Mouse (Mus musculus): ENCODE data around the gene Aplf. TPM values are rescaled to one million over a fixed set of nuclear protein-coding genes. Genes with fewer than 3 reads are reported as not detected.

Aplf gene
- polyA plus RNA-seq, 1 experiment from 2014 or later, result 18.9 TPM

DNA sequence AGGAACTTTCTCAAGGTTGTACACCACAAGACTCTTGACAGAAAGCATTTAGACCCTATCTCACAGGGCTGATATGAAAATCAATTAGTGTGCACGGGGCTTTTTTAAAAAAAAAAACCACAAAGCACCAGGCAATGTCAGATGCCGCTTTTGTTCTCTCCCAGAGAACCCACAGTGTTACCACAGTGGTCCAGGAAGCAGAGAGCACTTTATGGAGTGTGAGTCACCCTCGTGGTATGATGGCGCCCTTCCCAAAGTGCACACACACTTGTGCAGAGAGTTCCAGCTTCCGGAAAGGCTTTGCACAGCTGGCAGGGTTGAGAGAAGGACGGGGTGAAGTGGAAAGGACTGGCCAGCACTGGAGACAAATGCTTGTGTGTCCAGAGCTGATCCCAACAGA, 89.5 kb downstream of the Aplf start:
- Histone ChIP-seq H3K4me2 (no peak overlapping the region), H3K9ac (no peak overlapping the region), H3K4me3 (replicated peaks) (no peak overlapping the region), H3K27me3 (no peaks in the 10 kb centered on the region), H3K4me1 (peaks cover 18% of the 10 kb centered on the region), H3K9me3 (replicated peaks) (no peaks in the 10 kb centered on the region), H3K27ac (0 out of 2 replicates have a peak overlapping the region, but pooled peaks have one; percentile 19), H3K36me3 (no peaks in the 10 kb centered on the region)
- no peak for ATAC-seq (replicated peaks; ENCODE audit: low FRiP score)
- WGBS, result 65% methylated on average over 6 of the region's 6 CpGs

GRCm38 (mm10) chr6:87581581-87581980, 90.4 kb downstream of the Aplf start:
- Histone ChIP-seq H3K27ac (no peak overlapping the region), H3K9me3 (replicated peaks) (no peaks in the 10 kb centered on the region)
- WGBS, result 92% methylated on average over 18 of the region's 18 CpGs

DNA sequence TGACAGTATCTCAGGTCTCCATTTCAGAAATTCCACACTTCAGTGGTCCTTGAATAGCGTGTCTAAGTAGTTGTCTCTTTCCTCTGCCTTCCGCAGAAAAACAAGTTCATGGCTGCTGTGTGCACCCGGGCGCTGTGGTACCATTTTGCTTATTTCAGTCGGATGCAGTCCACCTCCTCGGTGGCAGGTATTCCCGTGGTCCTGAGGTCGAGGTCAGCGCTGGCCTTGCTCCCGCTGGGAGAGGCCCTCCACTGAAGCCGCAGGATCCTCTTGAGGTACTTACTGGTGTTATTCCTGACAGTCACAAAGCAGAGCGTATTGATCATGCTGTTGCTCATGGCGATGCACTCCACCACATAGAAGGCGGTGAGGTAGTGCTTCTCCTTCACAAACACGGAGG, 90.9 kb downstream of the Aplf start:
- no peak overlapping the region for H3K4me2 ChIP-seq
- WGBS, result 79% methylated on average over 15 of the region's 15 CpGs
- ATAC-seq (replicated peaks; ENCODE audit: low FRiP score), result no peak
- H3K36me3 ChIP-seq, result no peaks in the 10 kb centered on the region
- peaks cover 19% of the 10 kb centered on the region for H3K4me1 ChIP-seq
- no peak overlapping the region for H3K9ac ChIP-seq
- no peaks in the 10 kb centered on the region for H3K27me3 ChIP-seq
- no peak overlapping the region for H3K27ac ChIP-seq
- H3K9me3 ChIP-seq (replicated peaks), result no peaks in the 10 kb centered on the region
- H3K4me3 ChIP-seq (replicated peaks), result no peak overlapping the region

More at GRCm38 (mm10) chr6:87581581-87581980, 90.4 kb downstream of the Aplf start:
- Histone ChIP-seq H3K9ac (no peak overlapping the region), H3K27me3 (no peaks in the 10 kb centered on the region), H3K4me3 (replicated peaks) (no peak overlapping the region), H3K4me1 (peaks cover 15% of the 10 kb centered on the region), H3K4me2 (no peak overlapping the region), H3K36me3 (no peaks in the 10 kb centered on the region)
- no peak for ATAC-seq (replicated peaks; ENCODE audit: low FRiP score)

Other genes with a start within 250 kb of the Aplf start
- not detected in 2 replicates for gene Bmp10, start 243.2 kb downstream of the Aplf start, polyA plus RNA-seq (2015; fragmentation: Nextera tagmentation; extraction: Ambion mirVana)
- gene Arhgap25, start 138.9 kb downstream of the Aplf start, polyA plus RNA-seq (2015; fragmentation: Nextera tagmentation; extraction: Ambion mirVana), result 5.2 and 6.0 TPM in 2 replicates
- gene Prokr1, start 81.5 kb downstream of the Aplf start, polyA plus RNA-seq (2015; fragmentation: Nextera tagmentation; extraction: Ambion mirVana), result 5.2 and 5.4 TPM in 2 replicates
- gene Efcc1, start 58.7 kb upstream of the Aplf start, polyA plus RNA-seq (2015; fragmentation: Nextera tagmentation; extraction: Ambion mirVana), result 1.4 and 1.5 TPM in 2 replicates
- 1.9 and 2.0 TPM in 2 replicates for gene Gp9, start 105.9 kb upstream of the Aplf start, polyA plus RNA-seq (2015; fragmentation: Nextera tagmentation; extraction: Ambion mirVana)
- gene Rab43, start 140.0 kb upstream of the Aplf start, polyA plus RNA-seq (2015; fragmentation: Nextera tagmentation; extraction: Ambion mirVana), result 12.6 and 12.7 TPM in 2 replicates
- 2.3 and 3.9 TPM in 2 replicates for gene Gm45140, start 163.6 kb upstream of the Aplf start, polyA plus RNA-seq (2015; fragmentation: Nextera tagmentation; extraction: Ambion mirVana)
- 57.3 and 62.9 TPM in 2 replicates for gene Isy1, start 166.6 kb upstream of the Aplf start, polyA plus RNA-seq (2015; fragmentation: Nextera tagmentation; extraction: Ambion mirVana)
- 1,107 and 1,171 TPM in 2 replicates for gene Cnbp, start 178.9 kb upstream of the Aplf start, polyA plus RNA-seq (2015; fragmentation: Nextera tagmentation; extraction: Ambion mirVana)
- 159 and 164 TPM in 2 replicates for gene Copg1, start 215.6 kb upstream of the Aplf start, polyA plus RNA-seq (2015; fragmentation: Nextera tagmentation; extraction: Ambion mirVana)
- 58.5 and 59.5 TPM in 2 replicates for gene Hmces, start 241.7 kb upstream of the Aplf start, polyA plus RNA-seq (2015; fragmentation: Nextera tagmentation; extraction: Ambion mirVana)

Measured in kidney, embryonic 15.5 days (tissue).